Mouse (Mus musculus): ENCODE measurements around the gene Lpp.

- TF ChIP-seq GATA1 (IDR thresholded peaks at IDR 0.05; ENCODE audit: borderline replicate concordance, low read length) (no peak), FLI1 (IDR thresholded peaks at IDR 0.05; ENCODE audit: low read length) (no peak)
Observed at GRCm38 (mm10) chr16:24834536-24834935, 441.2 kb downstream of the Lpp start.

Data from megakaryocyte, embryonic 14.5 days (primary cell).